Mouse (Mus musculus): ENCODE measurements around the gene Mep1a. TPM values are rescaled to one million over a fixed set of nuclear protein-coding genes. Genes with fewer than 3 reads are reported as not detected.

The Mep1a gene
- polyA plus RNA-seq, 1 experiment from 2014 or later = not detected

- WGBS (ENCODE audit: missing documents) = 80% methylated on average over 1 of the region's 1 CpGs
- H3K4me3 ChIP-seq (ENCODE audit: inconsistent target) = no peak overlapping the region
Observed at GRCm38 (mm10) chr17:43451216-43451615, 51.4 kb downstream of the Mep1a start.

GRCm38 (mm10) chr17:43434485-43434884 lies 68.1 kb downstream of the Mep1a start:
- WGBS (ENCODE audit: missing documents) = 49% methylated on average over 8 of the region's 8 CpGs
- no peaks in the 10 kb centered on the region for H3K79me2 ChIP-seq (ENCODE audit: inconsistent target)
- H3K4me3 ChIP-seq (ENCODE audit: inconsistent target) = no peak overlapping the region
- H3K27ac ChIP-seq = no peak overlapping the region
- no peaks in the 10 kb centered on the region for H3K36me3 ChIP-seq (ENCODE audit: inconsistent target)

More at GRCm38 (mm10) chr17:43451216-43451615, 51.4 kb downstream of the Mep1a start:
- H3K36me3 ChIP-seq (ENCODE audit: inconsistent target) = no peaks in the 10 kb centered on the region
- H3K79me2 ChIP-seq (ENCODE audit: inconsistent target) = no peaks in the 10 kb centered on the region
- no peak overlapping the region for H3K27ac ChIP-seq

GRCm38 (mm10) chr17:43431692-43432091 lies 70.9 kb downstream of the Mep1a start:
- Histone ChIP-seq H3K4me3 (ENCODE audit: inconsistent target) (no peak overlapping the region), H3K79me2 (ENCODE audit: inconsistent target) (no peaks in the 10 kb centered on the region), H3K27ac (no peak overlapping the region), H3K36me3 (ENCODE audit: inconsistent target) (no peaks in the 10 kb centered on the region)
- 85% methylated on average over 5 of the region's 5 CpGs for WGBS (ENCODE audit: missing documents)

Other genes starting within 250 kb of the Mep1a start
- gene Adgrf1, start 232.5 kb downstream of the Mep1a start, polyA plus RNA-seq (2018) = 0.05 to 0.06 TPM in 2 of 3 replicates, not detected in the other
- gene Adgrf5, start 142.4 kb downstream of the Mep1a start, polyA plus RNA-seq (2018) = 0.07 to 0.43 TPM (median 0.09 TPM) in 3 replicates
- 0.19 to 0.29 TPM in 2 of 3 replicates, not detected in the other for gene Ankrd66, start 40.8 kb upstream of the Mep1a start, polyA plus RNA-seq (2018)
- gene Pla2g7, start 65.3 kb upstream of the Mep1a start, polyA plus RNA-seq (2018) = 46.4 to 103 TPM (median 54.4 TPM) in 3 replicates
- gene Tdrd6, start 127.5 kb upstream of the Mep1a start, polyA plus RNA-seq (2018) = not detected in 3 replicates
- gene Slc25a27, start 164.4 kb upstream of the Mep1a start, polyA plus RNA-seq (2018) = 0.14 to 0.83 TPM in 2 of 3 replicates, not detected in the other
- 0.12 to 0.16 TPM in 2 of 3 replicates, not detected in the other for gene Cyp39a1, start 164.6 kb upstream of the Mep1a start, polyA plus RNA-seq (2018)

All from macrophage (primary cell).